Mouse (Mus musculus) T-cell, adult 2 months (primary cell): ENCODE results near the gene Polr1a.
A peak's percentile ranks its signal among the peaks of the same experiment; 100 is the strongest.

Source experiments
- DNase-seq: peaks from one replicate; pipeline ENCODE4 v3.0.0; 2022; ENCODE audit warnings: low spot score

The Polr1a gene

DNA sequence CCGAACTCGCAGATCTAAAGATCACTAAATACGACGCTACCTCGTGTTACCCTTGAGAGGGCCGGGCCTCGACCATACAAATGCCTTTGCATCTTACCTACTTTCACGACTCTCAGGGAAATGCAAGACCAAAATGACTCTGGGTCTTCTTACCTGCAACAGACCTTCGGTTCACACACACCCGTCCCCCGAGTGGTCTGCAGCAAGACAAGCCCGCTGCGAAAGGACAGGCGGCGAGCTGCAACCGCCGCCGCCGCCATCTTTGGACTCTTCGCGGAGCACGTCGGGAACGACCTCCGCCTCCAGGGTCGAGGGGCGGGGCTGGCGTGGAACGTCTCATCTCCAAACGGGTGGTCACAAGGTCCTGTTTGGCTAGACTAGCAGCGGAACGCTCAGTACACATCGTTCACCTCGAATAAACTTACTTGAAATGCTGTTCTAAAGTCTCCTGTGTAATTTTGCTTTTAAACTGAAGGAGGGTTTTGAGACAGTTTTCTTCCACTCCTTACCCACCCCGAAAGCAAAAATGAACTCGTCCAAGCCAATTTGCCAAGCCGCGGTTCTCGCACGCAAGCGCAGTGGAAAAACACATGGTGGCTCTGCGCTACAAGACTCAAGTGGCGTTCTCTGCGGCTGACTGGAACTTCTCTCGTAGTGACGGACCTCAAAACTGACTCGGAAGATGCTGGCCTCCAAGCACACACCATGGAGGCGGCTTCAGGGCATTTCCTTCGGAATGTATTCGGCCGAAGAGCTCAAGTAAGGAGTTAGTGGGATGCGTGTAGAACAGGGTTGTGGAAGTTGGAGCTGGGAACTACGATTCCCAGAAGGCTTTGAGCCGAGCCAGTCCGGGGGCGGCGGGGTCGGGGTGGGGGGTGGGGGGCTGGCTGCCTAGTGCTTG lies at the start of gene Polr1a, which contains the start of gene Ptcd3:
TSS of gene Polr1a (plus strand) at position 573 of the 901 bp plus-strand sequence.
TSS of gene Ptcd3 (minus strand) at position 270 of the 901 bp plus-strand sequence.
- peak; percentile 89 for DNase-seq

DNA sequence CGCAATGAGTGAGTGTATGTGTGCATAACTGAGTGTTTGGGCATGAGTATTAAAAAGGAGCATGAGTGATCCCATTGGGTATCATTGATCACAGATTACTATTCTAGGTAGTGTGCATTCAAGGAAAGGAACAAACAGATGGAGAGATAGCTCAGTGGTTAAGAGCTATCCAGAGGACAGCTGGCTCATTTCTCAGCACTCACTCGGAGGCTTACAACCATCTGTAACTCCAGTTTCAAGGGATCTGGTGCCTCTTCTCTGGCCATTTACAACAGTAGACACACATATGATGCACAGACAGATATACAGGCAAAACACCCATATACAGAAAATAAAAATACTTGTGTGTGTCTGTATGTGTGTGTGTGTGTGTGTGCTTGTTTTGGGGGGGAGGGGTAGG lies 41.1 kb upstream of the Polr1a start:
- DNase-seq, result no peak

DNA sequence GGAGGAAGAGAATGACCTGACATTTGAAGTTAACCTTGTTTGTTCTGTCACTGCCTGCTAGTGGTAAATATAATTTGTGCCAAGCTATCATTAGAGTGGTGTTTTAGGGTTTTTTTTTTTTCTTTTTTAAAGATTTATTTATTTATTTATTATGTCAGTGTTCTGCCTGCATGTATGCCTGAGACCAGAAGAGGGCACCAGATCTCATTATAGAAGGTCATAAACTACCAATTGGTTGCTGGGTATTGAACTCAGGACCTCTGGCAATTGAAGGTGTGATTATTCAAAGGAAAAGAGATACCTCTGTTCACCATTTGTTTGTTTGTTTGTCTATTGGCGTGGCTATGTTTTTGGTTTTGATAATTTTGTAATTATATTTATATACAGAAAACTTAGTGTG lies 40.0 kb upstream of the Polr1a start:
- DNase-seq, result no peak

DNA sequence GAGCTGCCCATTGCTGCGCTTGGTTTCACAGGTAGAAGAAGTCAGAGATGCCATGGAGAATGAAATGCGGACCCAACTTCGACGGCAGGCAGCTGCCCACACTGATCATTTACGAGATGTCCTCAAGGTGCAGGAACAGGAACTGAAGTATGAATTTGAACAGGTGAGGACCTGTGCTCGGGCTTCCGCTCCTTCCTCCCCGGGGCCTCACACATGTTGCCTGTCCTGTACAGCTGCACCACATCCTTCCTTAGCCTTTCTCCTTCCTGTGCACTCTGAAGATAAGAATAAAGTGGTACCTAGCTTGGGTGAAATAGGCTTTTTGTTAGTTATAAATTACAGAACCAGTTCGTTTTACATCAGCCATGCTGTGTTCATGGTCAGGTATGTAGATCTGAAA lies 37.5 kb upstream of the Polr1a start:
- peak; percentile 27 for DNase-seq

DNA sequence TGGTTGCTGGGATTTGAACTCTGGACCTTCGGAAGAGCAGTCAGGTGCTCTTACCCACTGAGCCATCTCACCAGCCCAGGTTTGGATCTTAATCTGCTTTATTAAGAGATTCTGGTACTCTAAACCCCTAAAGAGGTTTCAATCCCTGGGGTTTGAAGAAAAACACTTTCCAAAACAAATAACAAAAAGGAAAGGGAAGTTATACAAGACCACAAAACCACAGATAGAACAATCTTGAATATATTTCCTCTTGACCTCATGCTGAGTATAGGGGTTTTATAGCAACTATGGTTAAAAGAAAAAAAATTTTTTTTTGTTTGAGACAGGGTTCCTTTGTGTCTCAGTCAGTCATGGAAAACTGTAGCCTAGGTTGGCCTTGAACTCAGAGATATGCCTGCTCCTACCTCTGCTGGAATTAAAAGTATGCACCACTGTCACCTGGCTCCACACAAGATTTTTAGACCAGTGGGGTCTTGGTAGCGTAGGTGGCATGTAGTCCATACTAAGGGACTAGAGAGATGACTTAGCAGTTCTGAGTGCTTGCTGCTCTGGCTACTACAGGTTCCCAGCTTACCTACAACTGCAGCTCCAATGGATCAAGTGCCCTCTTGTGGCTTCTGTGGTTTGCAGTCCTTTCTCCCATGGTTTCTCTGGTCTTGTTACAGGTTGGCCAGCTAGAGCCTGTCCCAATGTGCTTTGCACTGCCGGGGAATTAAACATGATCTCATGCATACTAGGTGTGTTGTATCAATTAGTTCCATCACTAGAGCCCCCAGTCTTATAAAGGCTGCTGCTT lies 30.7 kb upstream of the Polr1a start:
- no peak for DNase-seq

DNA sequence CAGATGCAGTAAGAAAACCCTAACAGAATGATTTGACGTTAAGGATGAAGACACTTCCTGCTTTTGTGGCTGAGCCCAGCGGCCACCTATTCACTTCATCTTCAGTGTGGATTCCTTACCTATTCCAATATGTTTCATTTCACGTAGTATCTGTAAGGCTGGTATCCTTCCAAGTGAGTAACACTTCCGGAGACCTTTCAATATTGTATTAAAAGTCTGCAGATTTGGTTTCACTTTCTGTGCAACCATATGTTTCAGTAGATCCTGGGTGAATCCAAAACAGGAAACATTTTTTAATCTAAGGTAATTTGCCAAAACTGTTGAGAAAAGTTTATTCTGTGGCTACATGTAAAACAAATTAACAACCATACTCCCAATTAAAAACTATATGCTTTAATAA lies 15.6 kb upstream of the Polr1a start:
- no peak for DNase-seq

DNA sequence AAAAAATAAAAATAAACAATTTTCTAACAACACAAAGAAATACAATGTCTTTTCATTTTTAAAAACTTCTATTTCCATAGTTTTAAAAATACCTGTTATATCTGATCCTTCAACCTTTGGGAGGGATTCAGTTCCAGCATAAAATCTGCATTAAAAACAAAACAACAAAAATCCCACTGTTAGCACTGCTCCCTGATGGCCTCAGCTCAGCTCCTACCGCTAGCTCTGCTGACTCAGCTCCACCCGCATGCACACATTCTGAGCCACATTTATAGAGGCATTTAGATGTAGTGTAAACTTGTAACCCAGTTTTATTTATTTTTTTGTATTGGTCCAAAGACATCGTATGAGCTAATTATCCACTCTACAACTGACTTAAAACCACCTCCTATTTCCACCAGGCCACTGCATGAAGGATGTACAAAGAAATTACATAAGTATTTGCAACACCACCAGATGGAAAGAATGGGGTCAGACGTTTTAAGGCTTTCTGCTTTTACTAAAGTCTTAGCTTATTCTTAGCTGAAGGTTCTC lies 1.1 kb upstream of the Polr1a start:
- no peak for DNase-seq

DNA sequence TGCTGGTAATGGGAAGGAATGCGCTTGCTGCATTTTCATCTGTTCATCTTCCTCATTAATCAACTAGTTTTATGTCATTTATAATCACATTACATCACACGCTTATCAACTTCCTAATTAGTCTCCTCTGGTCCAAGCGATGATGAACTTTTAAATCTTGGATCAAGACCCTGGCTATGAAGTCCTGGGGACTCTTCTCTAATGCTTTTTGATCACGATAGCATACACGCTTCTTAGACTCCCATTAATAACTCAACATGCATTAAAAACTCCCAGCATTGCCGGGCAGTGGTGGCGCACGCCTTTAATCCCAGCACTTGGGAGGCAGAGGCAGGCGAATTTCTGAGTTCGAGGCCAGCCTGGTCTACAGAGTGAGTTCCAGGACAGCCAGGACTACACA lies 531 bp downstream of the Polr1a start:
- no peak for DNase-seq

DNA sequence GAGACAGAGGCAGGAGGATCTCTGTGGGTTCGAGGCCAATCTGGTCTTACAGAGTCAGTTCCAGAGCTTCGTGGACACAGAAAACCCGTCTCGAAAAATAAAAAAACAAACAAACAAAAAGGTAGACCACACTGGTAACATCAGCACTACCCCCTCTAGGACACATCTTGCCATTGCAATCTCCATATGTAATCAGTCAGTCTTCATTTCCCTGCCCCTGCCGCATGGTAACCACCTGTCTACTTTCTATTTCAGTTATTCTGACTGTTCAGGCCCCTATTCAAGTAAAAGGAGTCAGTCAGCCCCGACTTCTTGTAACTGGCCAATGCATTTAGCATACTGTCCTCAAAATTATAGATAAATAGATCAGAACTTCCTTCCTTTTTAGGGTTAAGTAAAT lies 987 bp downstream of the Polr1a start:
- peak; percentile 48 for DNase-seq

DNA sequence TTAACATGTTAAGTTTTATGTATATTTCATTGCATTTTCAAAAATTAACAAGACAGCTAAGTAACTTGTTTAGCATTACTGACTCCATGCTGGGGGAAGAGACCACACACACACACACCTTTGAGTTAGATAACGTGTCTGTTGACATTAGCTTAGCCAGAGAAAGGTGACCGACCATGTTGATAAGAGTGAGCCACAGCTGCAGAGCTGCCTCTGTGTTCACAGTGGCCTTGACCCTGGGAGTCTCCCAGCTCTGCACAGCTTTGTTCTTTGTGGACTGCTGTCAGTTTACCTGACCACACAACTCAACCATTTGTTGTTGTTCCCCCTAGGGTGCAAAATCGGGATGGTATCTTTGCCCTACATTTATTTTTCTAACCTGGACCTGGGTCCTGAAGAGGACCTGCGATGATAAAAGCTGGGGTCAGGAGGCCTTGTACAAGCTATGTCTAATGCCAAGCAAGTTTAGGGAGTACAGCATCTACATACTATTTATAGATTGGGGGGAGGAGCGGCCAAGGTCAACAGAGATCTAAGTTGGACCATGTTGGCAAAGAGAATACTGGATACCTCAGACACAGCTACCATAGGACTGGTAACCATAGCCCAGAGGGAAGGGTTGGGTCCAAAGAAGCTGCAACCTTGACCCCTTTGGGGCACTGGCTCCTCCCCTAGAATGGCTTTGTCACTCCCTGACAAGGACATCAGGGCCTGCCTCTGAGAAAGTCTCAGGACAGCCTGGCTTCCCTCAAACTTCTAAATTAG lies 3.0 kb downstream of the Polr1a start:
- no peak for DNase-seq

DNA sequence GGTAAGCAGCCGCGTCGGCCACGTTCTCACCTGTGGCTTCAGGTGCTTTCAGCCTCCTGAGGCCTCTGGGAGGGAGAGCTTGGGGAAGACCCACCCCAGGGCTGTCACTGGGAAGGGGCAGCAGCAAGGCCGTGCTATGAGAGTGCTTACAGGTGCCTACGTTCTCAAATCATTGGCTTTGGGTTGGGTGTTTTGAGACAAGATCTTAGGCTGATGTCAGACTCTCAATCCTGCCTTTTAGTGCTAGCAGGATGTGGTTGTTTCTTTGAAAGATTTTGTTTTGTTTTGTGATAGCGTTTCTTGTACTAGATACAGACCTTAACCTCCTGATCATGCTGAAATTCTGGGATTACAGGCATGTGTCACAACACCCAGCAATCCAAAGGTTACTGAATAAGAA lies 11.9 kb downstream of the Polr1a start:
- DNase-seq, result peak; percentile 75

DNA sequence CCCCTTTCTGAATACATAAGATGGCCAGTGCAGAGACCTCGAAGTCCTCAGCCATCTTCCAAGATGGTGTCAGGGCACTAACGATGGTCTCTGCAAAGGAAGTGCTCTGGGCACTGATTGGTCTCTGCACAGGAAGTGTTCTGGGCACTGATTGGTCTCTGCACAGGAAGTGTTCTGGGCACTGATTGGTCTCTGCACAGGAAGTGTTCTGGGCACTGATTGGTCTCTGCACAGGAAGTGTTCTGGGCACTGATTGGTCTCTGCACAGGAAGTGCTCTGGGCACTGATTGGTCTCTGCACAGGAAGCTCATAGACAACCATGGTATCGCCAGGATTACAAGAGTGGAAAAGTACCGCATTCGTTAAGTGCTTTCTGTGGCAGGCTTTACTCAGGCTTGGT lies 16.4 kb downstream of the Polr1a start:
- DNase-seq, result peak; percentile 20

DNA sequence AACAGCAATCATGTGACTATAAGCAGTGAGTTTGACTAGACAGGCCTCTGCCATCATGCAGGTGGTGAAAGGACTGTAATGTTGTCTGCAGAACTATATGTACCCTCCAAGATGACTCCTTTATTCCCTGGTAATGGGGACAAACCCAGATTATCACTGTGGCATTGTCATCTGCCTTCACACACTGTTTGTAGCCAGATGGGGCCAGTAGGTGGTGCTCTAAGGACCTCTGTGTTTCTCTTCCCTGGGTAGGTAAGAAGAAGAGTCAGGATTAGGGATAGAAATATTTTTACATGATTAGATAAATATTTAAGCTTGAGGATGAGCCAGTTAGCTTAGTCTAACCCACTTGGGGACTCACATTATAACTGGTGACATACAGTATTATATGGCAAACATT lies 19.1 kb downstream of the Polr1a start:
- DNase-seq, result no peak

DNA sequence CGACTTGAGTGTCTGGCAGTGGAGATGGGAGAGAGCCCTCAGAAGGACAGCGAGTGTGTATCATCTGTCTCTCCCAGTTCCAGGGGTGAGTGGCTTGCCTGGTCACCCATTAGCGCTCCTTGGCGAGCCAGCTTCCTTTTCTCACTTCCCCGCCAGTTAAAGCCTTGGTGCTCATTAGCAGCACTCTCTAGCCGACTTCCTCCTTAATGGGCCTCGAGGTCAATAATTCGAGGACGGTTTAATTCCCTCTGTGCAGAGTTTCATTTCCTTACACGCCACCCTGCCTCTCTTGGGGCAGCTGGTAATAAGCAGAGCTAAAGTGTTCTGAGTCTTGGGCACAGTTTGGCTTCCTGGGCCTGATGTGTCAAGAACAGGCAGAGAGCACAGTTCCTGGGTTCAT lies 21.2 kb downstream of the Polr1a start:
- DNase-seq, result no peak

DNA sequence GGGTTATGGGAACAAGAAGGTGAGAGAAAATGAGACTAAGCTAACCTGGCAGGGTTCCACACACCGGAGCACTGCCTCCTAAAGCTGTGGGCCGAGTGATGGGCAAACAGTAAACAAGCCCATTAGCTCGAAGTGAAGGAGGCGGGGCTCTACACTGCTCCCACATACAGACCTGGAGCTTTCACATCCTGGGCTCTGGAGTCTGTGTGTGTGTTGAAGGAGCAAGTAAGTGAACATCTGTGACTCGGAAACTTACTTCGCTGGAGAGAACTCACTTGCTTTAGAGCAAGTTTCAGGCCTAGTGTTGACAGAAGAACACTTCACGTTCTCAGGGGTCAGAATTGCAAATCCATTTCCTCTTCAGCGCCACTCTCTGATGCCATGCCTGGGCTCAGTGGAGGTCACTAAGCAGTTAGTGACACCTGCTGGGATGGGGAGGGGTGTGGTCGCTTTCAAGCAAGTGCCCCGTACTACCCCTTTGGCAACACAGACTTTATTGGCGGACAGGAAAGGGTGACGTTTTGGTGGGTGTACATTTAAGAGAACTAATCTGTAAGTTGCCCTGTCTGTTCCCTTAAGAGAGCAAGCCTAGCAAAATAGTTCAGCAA lies 22.1 kb downstream of the Polr1a start:
- no peak for DNase-seq

DNA sequence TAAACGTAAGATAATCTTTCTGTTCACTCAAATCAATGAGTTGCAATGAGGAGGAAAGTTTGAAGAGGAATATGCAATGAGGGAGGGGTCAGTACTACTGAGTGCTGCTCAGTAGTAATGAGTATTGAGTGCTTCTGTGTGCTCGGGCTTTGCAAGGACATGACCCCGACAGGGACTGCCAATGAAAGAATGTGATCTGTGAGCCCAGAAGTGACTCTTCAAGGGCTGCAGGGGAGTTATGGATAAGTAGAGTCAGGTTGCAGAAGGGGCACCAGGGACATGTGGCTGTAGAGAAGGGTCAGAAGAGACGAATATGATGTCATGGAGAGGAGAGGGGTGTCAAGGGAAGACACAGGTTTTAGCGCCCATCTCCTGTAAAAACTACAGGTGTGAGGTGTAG lies 23.5 kb downstream of the Polr1a start:
- no peak for DNase-seq

DNA sequence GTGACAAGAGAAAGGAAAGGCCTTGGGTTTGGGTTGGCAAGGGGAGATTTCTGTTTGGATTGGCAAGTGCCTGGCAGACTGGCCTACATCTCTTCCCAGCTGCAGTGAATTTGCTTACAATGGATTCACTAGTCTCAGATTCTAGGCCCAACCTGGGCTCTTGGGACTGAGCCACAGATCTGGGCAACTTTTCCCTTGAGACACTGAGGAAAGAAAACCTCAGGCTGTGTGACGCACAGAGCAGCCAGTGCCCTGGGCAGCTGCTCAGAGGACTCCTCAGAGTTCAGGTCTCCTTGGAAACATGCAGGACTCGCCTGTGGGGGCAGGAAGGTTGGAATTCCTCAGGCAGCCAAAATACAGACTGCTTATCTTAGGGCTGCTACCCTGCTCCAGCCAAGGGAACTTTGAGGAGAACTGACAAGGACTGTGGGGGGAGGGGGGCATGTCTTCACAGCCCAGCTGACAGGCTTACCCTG lies 25.3 kb downstream of the Polr1a start:
- DNase-seq, result no peak

DNA sequence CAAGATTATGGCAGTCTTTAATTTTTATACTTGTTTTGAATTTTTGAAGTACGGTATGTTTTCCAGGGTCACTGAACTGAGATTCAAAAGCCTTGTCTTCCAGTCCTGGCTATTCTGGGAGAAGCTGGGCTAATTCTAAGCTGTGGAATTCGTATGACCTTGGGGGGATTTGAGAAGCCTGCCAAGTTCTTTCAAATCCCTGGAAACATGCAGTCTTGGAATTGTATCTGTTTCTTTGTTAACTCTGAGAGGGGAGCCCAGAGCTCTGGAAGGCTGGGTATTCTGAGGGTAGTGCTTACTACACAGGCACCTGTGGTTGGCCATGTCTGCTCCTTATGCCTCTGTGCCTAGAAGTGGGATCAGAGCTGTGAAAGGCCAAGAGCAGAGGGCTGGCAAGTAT lies 26.9 kb downstream of the Polr1a start:
- no peak for DNase-seq

DNA sequence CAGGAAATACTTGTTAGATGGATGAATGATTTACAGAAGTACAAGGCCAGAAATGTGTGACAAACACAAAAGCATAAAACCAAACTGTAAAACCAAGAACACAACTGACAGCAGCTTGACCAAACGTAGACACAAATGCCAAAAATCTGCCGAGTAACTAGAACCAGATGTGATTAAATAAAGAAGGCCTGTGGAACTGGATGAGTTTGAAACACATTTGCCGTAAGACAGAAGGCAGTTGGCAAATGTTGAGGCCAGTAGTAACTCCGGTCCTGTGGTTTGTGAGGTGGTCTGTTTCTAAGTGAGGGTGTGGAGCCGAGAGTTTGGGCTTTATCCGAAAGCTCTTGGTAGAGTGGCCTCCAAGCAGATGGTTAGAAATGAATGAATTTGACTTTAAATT lies 32.1 kb downstream of the Polr1a start:
- no peak for DNase-seq

DNA sequence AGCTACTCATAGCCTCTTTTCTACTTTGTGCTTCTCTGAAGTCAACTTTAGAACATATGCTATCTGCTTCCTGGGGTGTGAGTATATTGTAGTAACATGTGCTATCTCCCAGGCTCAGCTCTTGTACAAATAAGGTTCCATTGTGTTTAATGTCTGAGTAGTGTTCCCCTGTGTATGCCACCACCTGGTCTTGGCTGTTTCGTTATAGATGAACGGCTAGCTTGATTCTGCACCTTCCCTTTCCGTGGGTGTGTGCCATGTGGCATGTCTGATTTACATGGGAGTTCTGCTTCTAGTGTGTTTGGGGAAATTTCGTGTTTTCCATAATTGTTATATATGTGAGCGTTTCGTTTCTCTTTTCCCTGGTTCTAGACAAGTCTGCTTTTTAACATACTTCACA lies 36.2 kb downstream of the Polr1a start:
- no peak for DNase-seq

DNA sequence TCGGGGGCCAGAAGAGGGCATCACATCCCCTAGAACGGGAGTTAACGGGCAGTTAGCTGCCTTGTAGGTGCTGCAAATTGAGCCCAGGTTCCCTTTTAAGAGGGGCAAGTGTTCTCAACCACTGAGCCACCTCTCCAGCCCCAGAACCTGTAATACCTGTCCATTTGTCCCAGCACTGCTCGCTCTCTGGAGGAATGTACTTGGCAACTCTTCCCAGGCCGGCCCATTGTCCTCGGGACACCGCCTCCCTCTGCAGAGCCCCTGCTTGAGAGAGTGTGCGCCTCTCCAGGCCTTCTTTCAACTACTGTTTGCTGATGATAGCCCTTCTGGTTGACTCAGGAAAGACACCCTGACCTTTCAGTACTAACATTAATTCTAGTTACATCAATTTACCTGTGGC lies 37.3 kb downstream of the Polr1a start:
- DNase-seq, result no peak

DNA sequence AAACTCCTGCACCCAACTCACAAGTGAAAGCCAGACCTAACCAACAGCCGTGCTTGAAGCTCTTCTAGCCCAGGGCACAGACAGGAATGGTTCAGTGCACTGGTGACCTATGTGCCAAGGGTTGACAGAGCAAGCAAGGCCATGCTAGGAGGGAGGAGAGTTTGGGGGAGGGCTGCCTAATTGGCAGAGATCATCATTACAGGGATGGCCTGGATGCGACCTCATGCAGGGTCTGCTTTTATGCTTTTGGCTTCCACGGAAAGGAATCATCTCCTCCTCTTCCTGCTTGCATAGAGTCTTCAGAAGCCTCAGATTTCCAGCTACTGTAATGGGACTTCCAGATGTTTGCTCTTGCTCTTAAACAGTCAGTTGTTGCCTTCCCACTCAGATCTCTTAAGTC lies 40.9 kb downstream of the Polr1a start:
- no peak for DNase-seq
